Mouse (Mus musculus) heart, postnatal 10 days (tissue): ENCODE measurements around the gene Maip1. TPM values are rescaled to one million over a fixed set of nuclear protein-coding genes. Genes with fewer than 3 reads are reported as not detected.

Experiments used
- DNase-seq, 2 experiments: peaks; one replicate each; pipeline ENCODE4 v3.0.0; 2021
- intact Hi-C: fragments of 180-260 bp; cut with DNase I; formaldehyde crosslinking; loops from one replicate; pipeline ENCODE4 v1.15.1; 2025
- total RNA-seq, 2 experiments: library from RNA; stranded (reverse); gene quantifications; 2 replicates each; pipeline ENCODE4 v1.2.3; 2021

Gene Maip1
- total RNA-seq, 2 experiments from 2014 or later: 11.7 to 11.9 TPM

DNA sequence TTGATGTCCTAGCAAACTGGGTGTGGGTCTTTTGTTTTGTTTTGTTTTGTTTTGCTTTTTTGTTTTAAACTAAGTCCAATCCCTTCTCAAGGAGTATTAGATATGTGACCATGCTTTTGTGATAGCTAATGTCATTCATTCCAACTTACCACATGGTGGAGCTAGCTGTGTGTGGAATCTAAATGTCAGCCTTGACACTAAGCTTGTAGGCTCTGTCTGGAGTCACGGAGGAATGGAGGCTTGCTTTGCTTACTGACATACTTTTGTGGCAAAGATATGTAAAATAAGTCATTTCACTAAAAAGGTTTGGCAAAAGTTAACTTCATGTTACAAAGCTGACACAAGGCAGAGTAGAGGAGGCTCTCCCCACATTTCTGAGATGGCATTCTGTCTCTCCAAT lies 17.6 kb downstream of the Maip1 start:
- peak; percentile 39 to 42 for DNase-seq
- intact Hi-C loops: loop anchor here (2.0 to 5.0 kb wide), 3 partner anchors 607 to 849 kb away; no protein-coding TSS in a partner anchor

DNA sequence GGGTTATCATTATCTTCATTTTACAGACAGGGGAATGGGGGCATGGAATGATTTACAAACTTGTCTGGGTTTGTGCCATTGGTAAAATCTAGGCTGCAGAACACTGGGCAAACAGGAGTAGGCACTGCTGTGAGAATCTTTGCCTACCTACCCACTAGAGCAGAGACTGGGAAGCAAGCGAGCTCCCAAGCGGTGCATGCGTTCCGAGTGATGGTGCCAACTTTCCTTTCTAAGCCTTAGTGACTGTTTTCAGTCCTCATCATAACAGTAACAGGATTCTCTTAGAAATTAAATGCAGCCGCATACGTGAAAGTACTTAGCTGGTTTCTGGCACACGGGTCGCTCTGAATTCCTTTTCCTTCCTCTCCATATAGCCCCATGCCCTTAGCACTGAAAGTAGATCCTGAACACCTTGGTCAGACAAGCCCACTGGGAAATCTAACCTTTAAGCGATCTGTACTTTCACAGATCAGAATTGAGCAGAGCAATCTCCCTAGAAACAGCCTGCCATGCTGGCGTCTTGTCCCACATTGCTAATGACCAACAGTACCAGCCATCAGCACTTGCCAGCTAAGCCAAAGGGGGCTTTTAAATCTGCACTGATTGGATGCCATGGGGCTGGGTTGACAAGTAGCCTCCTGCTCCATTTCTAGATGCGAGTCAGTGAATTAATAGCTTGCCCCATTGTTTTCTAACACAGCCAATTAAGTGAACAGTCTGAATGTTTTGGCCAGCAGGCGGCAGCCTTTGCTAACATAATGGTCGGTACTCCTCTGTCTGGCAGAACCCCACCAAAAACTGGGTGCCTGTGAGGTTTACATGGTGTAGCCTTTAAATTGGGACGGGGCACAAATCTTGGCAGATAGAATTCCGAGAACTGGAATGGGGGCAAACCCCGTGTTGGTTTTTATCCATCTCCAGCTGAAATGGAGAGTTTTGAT lies 22.5 kb downstream of the Maip1 start:
- DNase-seq: peak; percentile 92 to 96
- intact Hi-C loops: loop anchor here (1.0 to 5.0 kb wide), 3 partner anchors 346 to 539 kb away; partner anchors contain the start of gene Spats2l

- intact Hi-C loops: loop anchor here (1.0 to 5.0 kb wide), 3 partner anchors 345 to 537 kb away; partner anchors contain the start of gene Spats2l
- DNase-seq: peak; percentile 52 to 57
These were observed 23.8 kb downstream of the Maip1 start for GRCm38 (mm10) chr1:57429786-57430483.

- no peak for DNase-seq
- intact Hi-C loops: no loop called here
These were observed 27.0 kb downstream of the Maip1 start for GRCm38 (mm10) chr1:57433141-57433540.

DNA sequence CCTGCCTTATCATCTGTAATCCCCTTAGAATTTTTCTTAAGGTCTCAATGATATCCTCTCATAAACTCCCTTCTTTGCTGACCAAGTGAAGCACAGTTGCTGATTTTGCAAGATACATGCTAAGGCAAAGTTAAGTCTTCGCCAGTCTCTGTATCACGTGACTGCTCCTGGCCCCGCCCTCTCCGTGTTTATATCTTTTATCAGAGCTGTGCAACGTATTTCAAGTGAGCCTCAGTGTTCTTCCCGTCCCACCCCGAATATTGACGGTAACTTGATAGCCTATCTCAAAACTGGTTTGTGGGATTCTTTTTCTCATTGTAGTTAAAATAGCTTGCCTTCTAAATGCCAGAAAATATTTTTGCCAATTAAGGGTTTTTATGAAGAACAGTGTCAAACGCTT lies 30.3 kb downstream of the Maip1 start:
- DNase-seq: peak; percentile 63 to 73
- intact Hi-C loops: no loop called here

DNA sequence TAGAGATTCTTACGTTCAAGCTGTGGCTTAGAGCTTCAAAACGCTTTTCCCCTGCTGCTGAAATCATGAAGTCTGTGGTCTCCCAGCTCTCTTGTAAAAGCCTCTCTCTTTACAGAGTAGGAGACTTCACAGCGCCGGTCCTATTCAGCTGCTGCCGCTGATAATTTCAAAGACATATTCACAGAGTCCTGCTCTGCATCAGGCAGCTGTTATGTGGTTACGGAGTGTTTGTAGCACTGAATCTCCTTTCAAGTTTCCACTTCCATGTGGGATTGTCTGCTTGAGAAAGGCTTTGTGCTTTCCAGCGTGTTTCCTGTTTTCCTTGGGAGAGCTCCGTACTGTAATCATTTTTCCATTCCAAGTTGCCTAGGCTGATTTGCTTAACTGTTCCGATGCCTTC lies 30.8 kb downstream of the Maip1 start:
- DNase-seq: peak; percentile 60 to 66

DNA sequence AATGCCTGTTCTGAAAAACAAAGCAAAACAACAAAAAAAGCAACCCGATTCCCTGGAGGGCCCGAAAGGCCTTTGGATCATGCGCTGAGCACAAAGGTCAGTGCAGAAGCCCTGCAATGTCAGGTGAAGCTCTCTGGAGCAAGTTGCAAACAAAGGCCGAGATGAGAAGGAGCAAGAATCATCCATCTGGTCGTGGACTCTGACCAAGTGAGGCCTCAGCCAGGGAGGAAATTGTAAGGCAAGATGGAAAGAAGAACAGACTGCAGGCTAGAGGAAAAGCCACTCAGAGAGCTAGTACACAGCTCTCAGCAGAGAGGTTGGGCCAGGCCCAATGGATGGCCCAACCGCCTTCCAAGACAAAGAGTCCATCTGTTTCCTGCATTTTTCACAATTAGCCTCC lies 32.9 kb downstream of the Maip1 start:
- DNase-seq: peak; percentile 35 to 36
- intact Hi-C loops: no loop called here

More for the DNA sequence above, 30.8 kb downstream of the Maip1 start:
- intact Hi-C loops: no loop called here

DNA sequence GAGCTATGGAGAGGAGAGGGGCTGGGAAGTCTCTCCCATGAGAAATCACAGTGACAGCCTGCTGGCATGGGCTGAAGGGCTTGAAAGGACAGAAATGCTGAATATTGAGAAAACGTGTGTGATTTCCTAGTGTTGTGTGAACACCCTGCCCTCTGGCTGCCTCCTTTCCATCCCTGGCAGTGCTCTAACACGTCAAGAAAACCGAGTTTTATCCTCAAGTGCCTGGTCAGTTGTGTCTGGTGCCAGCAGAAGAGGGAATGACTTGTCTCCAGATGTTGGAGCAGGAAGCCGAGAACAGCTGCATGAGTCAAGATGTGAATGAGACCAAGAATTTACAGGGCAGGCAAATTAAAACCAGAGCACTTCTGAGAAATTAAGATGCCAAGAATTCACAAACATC lies 34.6 kb downstream of the Maip1 start:
- intact Hi-C loops: no loop called here
- DNase-seq: peak; percentile 46 to 50

GRCm38 (mm10) chr1:57445679-57446078 lies 39.6 kb downstream of the Maip1 start:
- no peak for DNase-seq
- intact Hi-C loops: no loop called here

- no peak for DNase-seq
- intact Hi-C loops: no loop called here
These were observed 44.1 kb downstream of the Maip1 start for GRCm38 (mm10) chr1:57450241-57450640.

DNA sequence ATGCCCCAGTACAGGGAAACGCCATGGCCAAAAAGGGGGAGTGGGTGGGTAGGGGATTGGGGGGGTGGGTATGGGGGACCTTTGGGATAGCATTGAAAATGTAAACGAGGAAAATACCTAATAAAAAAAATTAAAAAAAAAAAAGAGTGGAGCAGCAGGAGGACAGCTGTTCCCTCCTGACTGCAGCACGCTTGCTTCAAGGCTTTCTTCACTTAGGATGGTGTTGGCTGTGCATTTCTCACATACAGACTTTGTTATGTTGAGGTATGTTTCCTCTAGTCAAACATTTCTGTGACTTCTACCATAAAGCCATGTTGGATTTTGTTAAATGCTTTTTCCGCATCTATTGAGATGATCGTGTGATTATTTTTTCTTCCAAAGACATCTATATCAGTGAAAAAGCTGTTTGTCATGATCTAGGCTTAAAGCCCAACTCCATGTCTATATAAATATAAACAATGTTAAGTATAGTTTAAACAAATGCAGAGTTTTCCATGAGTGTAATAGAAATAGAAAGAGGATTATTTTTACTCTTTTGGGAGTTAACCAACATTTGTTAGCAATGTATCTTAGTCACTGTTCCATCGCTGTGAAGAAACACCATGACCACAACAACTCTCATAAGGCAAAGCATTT lies 54.3 kb downstream of the Maip1 start:
- no peak for DNase-seq
- intact Hi-C loops: no loop called here

Other genes with a start within 250 kb of the Maip1 start
- 1 to 10 TPM; 3.1 to 4.7 TPM for gene 1700066M21Rik, start 28.7 kb upstream of the Maip1 start, total RNA-seq
- 10 to 100 TPM in 1 of 2 experiments, 1 to 10 TPM in 1; 8.1 to 11.8 TPM for gene Tyw5, start 773 bp downstream of the Maip1 start, total RNA-seq